Mouse (Mus musculus) erythroblast, embryonic 14.5 days (primary cell): ENCODE data around the gene Clip2.

Experiments used
- GATA1 ChIP-seq: IDR thresholded peaks from 2 replicates; pipeline ENCODE4 v1.6.1; 2012; ENCODE audit warnings: low read length, inconsistent platforms, mixed read lengths
- TAL1 ChIP-seq: IDR thresholded peaks from 3 replicates; pipeline ENCODE4 v1.6.1; 2012; ENCODE audit warnings: low read length, inconsistent platforms, mixed read lengths

DNA sequence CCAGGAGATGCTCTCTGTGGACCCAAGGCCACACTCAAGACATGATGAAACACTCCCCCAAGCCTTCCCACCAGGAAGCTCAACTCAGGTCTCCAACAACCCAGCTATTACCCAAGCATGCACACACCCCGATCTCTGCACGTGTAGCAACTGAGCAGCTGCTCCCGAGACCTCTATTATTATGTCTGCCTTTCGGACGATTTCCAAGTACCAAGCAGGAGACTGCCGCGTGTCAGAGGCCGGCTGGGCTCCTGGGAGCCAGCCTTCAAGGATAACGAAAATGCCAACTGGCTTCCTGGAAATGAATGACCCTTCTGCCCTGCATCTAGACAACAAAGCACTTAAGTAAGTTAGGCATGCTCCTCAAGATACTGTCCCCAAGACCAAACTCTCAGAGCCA, 97.8 kb downstream of the Clip2 start:
- no peak for TF ChIP-seq GATA1
- TF ChIP-seq TAL1: no peak
